Mouse (Mus musculus): Measurements from ENCODE around the gene Csk.

GRCm38 (mm10) chr9:57577144-57577849 is 76.1 kb downstream of the Csk start:
- no peak for TF ChIP-seq POLR2A (IDR thresholded peaks at IDR 0.05; ENCODE audit: low read depth, low read length)
- TF ChIP-seq CTCF (conservative IDR thresholded peaks at IDR 0.05; ENCODE audit: insufficient read depth, insufficient read length, low read depth, low read length) = no peak

Measured in kidney, adult 2 months (tissue).